Mouse (Mus musculus) stomach, postnatal 0 days (tissue): Measurements from ENCODE around the gene Olfr50. TPM values are rescaled to one million over a fixed set of nuclear protein-coding genes. Genes with fewer than 3 reads are reported as not detected.

Experiments
- ATAC-seq: fragments of 200-750 bp; cut with Nextera tagmentation; 2 replicates; pipeline ENCODE4 v1.8.0; 2017; ENCODE audit not compliant: low FRiP score, low TSS enrichment
- DNase-seq: peaks from one replicate; pipeline ENCODE4 v3.0.0-alpha.2; 2016; ENCODE audit warnings: low spot score
- H3K27ac ChIP-seq: fragments of 300-500 bp; sonication (generic); replicated peaks from 2 replicates; pipeline ENCODE4 v1.5.1; 2014; ENCODE audit warnings: mild to moderate bottlenecking, control low read depth
- H3K27me3 ChIP-seq: fragments of 300-500 bp; sonication (generic); 2 replicates; pipeline ENCODE4 v1.6.1; 2014; ENCODE audit warnings: low read length; ENCODE audit not compliant: control insufficient read depth, insufficient read depth
- H3K36me3 ChIP-seq: fragments of 300-500 bp; sonication (generic); 2 replicates; pipeline ENCODE4 v1.6.1; 2014; ENCODE audit warnings: low read length, mixed read lengths; ENCODE audit not compliant: control insufficient read depth, insufficient read depth
- H3K4me1 ChIP-seq: fragments of 300-500 bp; sonication (generic); replicated peaks from 2 replicates; pipeline ENCODE4 v1.6.1; 2014; ENCODE audit warnings: antibody characterized with exemption; ENCODE audit not compliant: control insufficient read depth, insufficient read depth
- H3K4me2 ChIP-seq: fragments of 300-500 bp; sonication (generic); replicated peaks from 2 replicates; pipeline ENCODE4 v1.6.1; 2014; ENCODE audit warnings: low read depth, mild to moderate bottlenecking, control low read depth, moderate library complexity
- H3K4me3 ChIP-seq: fragments of 300-500 bp; sonication (generic); 2 replicates; pipeline ENCODE4 v1.5.1; 2014; ENCODE audit warnings: low read depth, low read length, control low read depth
- H3K9ac ChIP-seq: fragments of 300-500 bp; sonication (generic); 2 replicates; pipeline ENCODE4 v1.6.1; 2014; ENCODE audit warnings: mild to moderate bottlenecking, low read length, control low read depth, mixed read lengths
- H3K9me3 ChIP-seq: fragments of 300-500 bp; sonication (generic); 2 replicates; pipeline ENCODE4 v1.6.1; 2016; ENCODE audit warnings: low read length; ENCODE audit not compliant: control insufficient read depth
- CTCF ChIP-seq: IDR thresholded peaks from 2 replicates; pipeline ENCODE4 v1.5.1; 2016; ENCODE audit warnings: antibody characterized with exemption, low read depth, mild to moderate bottlenecking, moderate library complexity
- EP300 ChIP-seq: optimal IDR thresholded peaks from 2 replicates; pipeline ENCODE3; 2016; ENCODE audit warnings: antibody characterized with exemption
- WGBS: fragments of 180-500 bp; shearing (Covaris S2); extraction: QIAGEN DNeasy Blood & Tissue Kit; methylation state at CpG from one replicate; pipeline ENCODE4 v1.1.7; 2014; 5-methylcytosine and 5-hydroxymethylcytosine counted together
- polyA plus RNA-seq: library from polyadenylated mRNA; unstranded; fragments of >200 nt; fragmentation: Nextera tagmentation; extraction: Ambion mirVana; gene quantifications from 2 replicates; pipeline ENCODE4 v1.2.1, GENCODE M21; 2015

Olfr50 gene
- polyA plus RNA-seq: not detected in 2 replicates

GRCm38 (mm10) chr2:36790238-36790637 is at the start of gene Olfr50:
Gene Olfr50 (plus strand): TSS chr2:36790538.
- TF ChIP-seq EP300: no peak
- TF ChIP-seq CTCF: no peak
- Histone ChIP-seq H3K4me3 (no peak within 1 kb of the TSS), H3K36me3 (no peaks in the 10 kb centered on the region), H3K4me1 (no peaks in the 10 kb centered on the region), H3K9me3 (no peaks in the 10 kb centered on the region), H3K27me3 (no peaks in the 10 kb centered on the region), H3K4me2 (no peak within 1 kb of the TSS), H3K27ac (no peak within 1 kb of the TSS), H3K9ac (no peak within 1 kb of the TSS)
- no peak for ATAC-seq
- no peak for DNase-seq
- WGBS: 74% methylated on average over 2 of the region's 2 CpGs

DNA sequence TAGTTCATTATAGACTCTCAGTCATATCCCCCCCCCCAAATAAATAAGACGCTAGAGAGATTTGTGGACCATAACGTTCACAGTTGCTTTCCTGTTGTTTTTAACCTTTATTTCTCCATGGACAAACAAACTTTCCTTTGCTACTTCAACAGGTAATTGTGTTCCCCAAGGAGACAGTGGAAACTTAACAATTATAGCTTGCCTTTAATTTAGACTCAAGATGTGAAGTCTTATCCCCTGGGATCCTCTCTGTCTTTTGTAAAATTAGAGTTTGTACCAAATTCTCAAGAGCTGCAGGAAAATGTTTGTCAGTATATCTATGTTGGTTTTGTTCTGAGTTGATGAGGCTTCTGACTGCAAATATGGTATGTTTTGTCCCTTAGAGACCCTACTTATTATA is 6.4 kb upstream of the Olfr50 start, which contains the start of gene Olfr348:
TSS of gene Olfr348 (plus strand) at position 301 of the 400 bp plus-strand sequence.
- Histone ChIP-seq H3K27ac (no peak within 1 kb of the TSS), H3K9me3 (no peaks in the 10 kb centered on the region), H3K9ac (no peak within 1 kb of the TSS), H3K4me1 (no peaks in the 10 kb centered on the region), H3K4me2 (no peak within 1 kb of the TSS), H3K27me3 (no peaks in the 10 kb centered on the region), H3K36me3 (no peaks in the 10 kb centered on the region), H3K4me3 (no peak within 1 kb of the TSS)
- TF ChIP-seq EP300 (no peak), CTCF (no peak)
- DNase-seq (no peak), ATAC-seq (no peak)
- WGBS: 67% methylated on average over 2 of the region's 2 CpGs

DNA sequence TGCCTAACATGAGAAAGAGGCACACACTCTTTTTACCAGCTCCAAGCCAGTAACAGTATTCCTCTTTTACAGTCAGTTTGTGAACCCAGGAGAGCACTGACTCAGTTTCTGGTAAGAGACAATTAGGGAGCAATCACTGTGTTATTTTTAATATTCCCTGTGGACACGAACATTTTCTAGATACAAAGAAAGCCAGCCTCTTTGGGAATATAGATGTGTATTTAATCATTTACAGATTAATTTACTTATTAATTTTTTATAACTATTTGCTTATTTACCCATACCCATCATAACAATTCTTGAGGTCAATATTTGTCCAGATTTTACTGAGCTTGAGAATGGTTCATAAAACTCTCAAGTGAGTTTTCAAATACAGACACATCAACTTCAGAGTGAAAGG is 26.6 kb downstream of the Olfr50 start, which contains the start of gene Olfr3:
TSS of gene Olfr3 (minus strand) at position 101 of the 400 bp plus-strand sequence.
- H3K4me2 ChIP-seq: no peak within 1 kb of the TSS
- ATAC-seq: no peak
- TF ChIP-seq CTCF: no peak
- TF ChIP-seq EP300: no peak
- no peak within 1 kb of the TSS for H3K9ac ChIP-seq
- no peaks in the 10 kb centered on the region for H3K4me1 ChIP-seq
- no peak within 1 kb of the TSS for H3K4me3 ChIP-seq
- DNase-seq: no peak
- H3K27me3 ChIP-seq: no peaks in the 10 kb centered on the region
- no peaks in the 10 kb centered on the region for H3K9me3 ChIP-seq
- H3K27ac ChIP-seq: no peak within 1 kb of the TSS
- WGBS: 66% methylated on average over 1 of the region's 1 CpGs
- no peaks in the 10 kb centered on the region for H3K36me3 ChIP-seq

GRCm38 (mm10) chr2:36846010-36846409 is 55.7 kb downstream of the Olfr50 start, which contains the start of gene Olfr350:
Gene Olfr350 (plus strand): TSS chr2:36846310.
- H3K27ac ChIP-seq: no peak within 1 kb of the TSS
- ATAC-seq: no peak
- WGBS: 88% methylated on average over 1 of the region's 1 CpGs

More at GRCm38 (mm10) chr2:36846010-36846409, 55.7 kb downstream of the Olfr50 start, which contains the start of gene Olfr350:
- DNase-seq: no peak
- Histone ChIP-seq H3K9me3 (no peaks in the 10 kb centered on the region), H3K36me3 (no peaks in the 10 kb centered on the region), H3K4me3 (no peak within 1 kb of the TSS), H3K4me1 (no peaks in the 10 kb centered on the region), H3K27me3 (no peaks in the 10 kb centered on the region), H3K9ac (no peak within 1 kb of the TSS), H3K4me2 (no peak within 1 kb of the TSS)
- TF ChIP-seq EP300 (no peak), CTCF (no peak)

Other genes with a start within 250 kb of the Olfr50 start
- gene Olfr344, start 223.9 kb upstream of the Olfr50 start, polyA plus RNA-seq: 0.04 TPM in 1 of 2 replicates, not detected in the other
- gene Olfr345, start 150.5 kb upstream of the Olfr50 start, polyA plus RNA-seq: not detected in 2 replicates
- gene Olfr346, start 104.8 kb upstream of the Olfr50 start, polyA plus RNA-seq: not detected in 2 replicates
- not detected in 2 replicates for gene Olfr347, start 58.6 kb upstream of the Olfr50 start, polyA plus RNA-seq
- gene Olfr348, start 6.3 kb upstream of the Olfr50 start, polyA plus RNA-seq: not detected in 2 replicates
- not detected in 2 replicates for gene Olfr3, start 26.5 kb downstream of the Olfr50 start, polyA plus RNA-seq
- gene Olfr350, start 55.8 kb downstream of the Olfr50 start, polyA plus RNA-seq: not detected in 2 replicates
- not detected in 2 replicates for gene Olfr351, start 72.1 kb downstream of the Olfr50 start, polyA plus RNA-seq
- not detected in 2 replicates for gene Olfr352, start 77.9 kb downstream of the Olfr50 start, polyA plus RNA-seq
- gene Olfr353, start 102.4 kb downstream of the Olfr50 start, polyA plus RNA-seq: not detected in 2 replicates
- gene Olfr354, start 115.1 kb downstream of the Olfr50 start, polyA plus RNA-seq: 0.05 TPM in 1 of 2 replicates, not detected in the other
- not detected in 2 replicates for gene Olfr355, start 138.4 kb downstream of the Olfr50 start, polyA plus RNA-seq
- gene Olfr356, start 146.6 kb downstream of the Olfr50 start, polyA plus RNA-seq: not detected in 2 replicates
- gene Olfr357, start 203.3 kb downstream of the Olfr50 start, polyA plus RNA-seq: 0.01 TPM in 1 of 2 replicates, not detected in the other
- gene Olfr358, start 218.8 kb downstream of the Olfr50 start, polyA plus RNA-seq: not detected in 2 replicates